Mouse (Mus musculus) adrenal gland, adult (tissue): ENCODE measurements around the gene Spata25.
"Not testable (repeated sequence)": the region's sequence is repeated elsewhere in the genome, so short reads cannot be mapped to it uniquely, and the experiment has no call there.

Source experiments
- DNase-seq, 2 experiments: peaks; one replicate each; pipeline ENCODE4 v3.0.0; 2022 to 2023; ENCODE audit warnings: low spot score in 1 of 2; ENCODE audit not compliant: inconsistent age in 2 of 2

The Spata25 gene

GRCm38 (mm10) chr2:164855572-164855971 lies 27.2 kb upstream of the Spata25 start:
- DNase-seq, result not testable (repeated sequence)

GRCm38 (mm10) chr2:164850061-164850460 lies 21.7 kb upstream of the Spata25 start:
- no peak for DNase-seq

GRCm38 (mm10) chr2:164845782-164846181 lies 17.4 kb upstream of the Spata25 start:
- DNase-seq, result no peak

GRCm38 (mm10) chr2:164835164-164835563 lies 6.8 kb upstream of the Spata25 start:
- DNase-seq, result no peak

GRCm38 (mm10) chr2:164834531-164834930 lies 6.2 kb upstream of the Spata25 start:
- DNase-seq, result peak in 1 of 2 experiments; percentile 58

- DNase-seq, result peak; percentile 92 to 97
Observed at GRCm38 (mm10) chr2:164833314-164833959, 5.1 kb upstream of the Spata25 start, which contains the start of gene Neurl2. TSS of gene Neurl2 (minus strand) at chr2:164833456.

GRCm38 (mm10) chr2:164832748-164833301 lies 4.5 kb upstream of the Spata25 start, which contains the start of gene Ctsa:
TSS of gene Ctsa (plus strand) at chr2:164832873.
- peak; percentile 86 to 95 for DNase-seq

GRCm38 (mm10) chr2:164832032-164832747 lies 3.9 kb upstream of the Spata25 start:
- no peak for DNase-seq

- DNase-seq, result no peak
Observed at GRCm38 (mm10) chr2:164831029-164831428, 2.7 kb upstream of the Spata25 start.

- DNase-seq, result no peak
Observed at GRCm38 (mm10) chr2:164829090-164829489, 753 bp upstream of the Spata25 start.

- no peak for DNase-seq
Observed at GRCm38 (mm10) chr2:164827146-164827850, 1.0 kb downstream of the Spata25 start.

GRCm38 (mm10) chr2:164825521-164825920 lies 2.8 kb downstream of the Spata25 start:
- DNase-seq, result no peak

GRCm38 (mm10) chr2:164823969-164824368 lies 4.4 kb downstream of the Spata25 start:
- DNase-seq, result no peak

GRCm38 (mm10) chr2:164823181-164823585 lies 5.2 kb downstream of the Spata25 start:
- peak in 1 of 2 experiments; percentile 36 for DNase-seq

GRCm38 (mm10) chr2:164822636-164823165 lies 5.6 kb downstream of the Spata25 start, which contains the start of gene Zswim1:
TSS of gene Zswim1 (plus strand) at chr2:164822686.
- DNase-seq, result peak; percentile 99 to 100

GRCm38 (mm10) chr2:164821060-164821459 lies 7.3 kb downstream of the Spata25 start:
- no peak for DNase-seq

GRCm38 (mm10) chr2:164817703-164818102 lies 10.6 kb downstream of the Spata25 start:
- no peak for DNase-seq

GRCm38 (mm10) chr2:164817206-164817605 lies 11.1 kb downstream of the Spata25 start:
- DNase-seq, result no peak

- no peak for DNase-seq
Observed at GRCm38 (mm10) chr2:164815821-164816220, 12.5 kb downstream of the Spata25 start.

GRCm38 (mm10) chr2:164815348-164815747 lies 13.0 kb downstream of the Spata25 start:
- no peak for DNase-seq

GRCm38 (mm10) chr2:164813557-164813956 lies 14.8 kb downstream of the Spata25 start:
- no peak for DNase-seq
